Mouse (Mus musculus) limb, embryonic 11.5 days (tissue): ENCODE results near the gene Vps26a. TPM values are rescaled to one million over a fixed set of nuclear protein-coding genes. Genes with fewer than 3 reads are reported as not detected.

Experiments
- ATAC-seq: fragments of 200-750 bp; cut with Nextera tagmentation; 2 replicates; pipeline ENCODE4 v1.8.0; 2017; ENCODE audit warnings: low read depth; ENCODE audit not compliant: insufficient number of reproducible peaks, low FRiP score, low TSS enrichment
- DNase-seq: peaks from one replicate; pipeline ENCODE4 v3.0.0-alpha.2; 2015; ENCODE audit warnings: low spot score
- H3K27ac ChIP-seq: fragments of 300-500 bp; sonication (generic); replicated peaks from 2 replicates; pipeline ENCODE4 v1.5.1; 2014; ENCODE audit warnings: low read depth, mild to moderate bottlenecking, low read length
- H3K27me3 ChIP-seq: fragments of 300-500 bp; sonication (generic); 2 replicates; pipeline ENCODE4 v1.6.1; 2014; ENCODE audit warnings: mild to moderate bottlenecking, low read length, mixed read lengths; ENCODE audit not compliant: control insufficient read depth, insufficient read depth
- H3K36me3 ChIP-seq: fragments of 300-500 bp; sonication (generic); 2 replicates; pipeline ENCODE4 v1.6.1; 2014; ENCODE audit warnings: mild to moderate bottlenecking, low read length, moderate library complexity, mixed read lengths; ENCODE audit not compliant: control insufficient read depth, insufficient read depth
- H3K4me1 ChIP-seq: fragments of 300-500 bp; sonication (generic); 2 replicates; pipeline ENCODE4 v1.6.1; 2014; ENCODE audit warnings: low read length, mixed read lengths; ENCODE audit not compliant: control insufficient read depth, insufficient read depth
- H3K4me2 ChIP-seq: fragments of 300-500 bp; sonication (generic); 2 replicates; pipeline ENCODE4 v1.6.1; 2014; ENCODE audit warnings: low read depth, mild to moderate bottlenecking, moderate library complexity; ENCODE audit not compliant: severe bottlenecking
- H3K4me3 ChIP-seq: fragments of 300-500 bp; sonication (generic); 2 replicates; pipeline ENCODE4 v1.5.1; 2014; ENCODE audit warnings: low read depth, low read length
- H3K9ac ChIP-seq: fragments of 300-500 bp; sonication (generic); 2 replicates; pipeline ENCODE4 v1.6.1; 2014; ENCODE audit warnings: mild to moderate bottlenecking, low read length
- H3K9me3 ChIP-seq: fragments of 300-500 bp; sonication (generic); 2 replicates; pipeline ENCODE4 v1.6.1; 2016; ENCODE audit warnings: low read length; ENCODE audit not compliant: control insufficient read depth
- WGBS: fragments of 180-500 bp; shearing (Covaris S2); extraction: QIAGEN DNeasy Blood & Tissue Kit; methylation state at CpG from one replicate; pipeline ENCODE4 v1.1.7; 2014; 5-methylcytosine and 5-hydroxymethylcytosine counted together
- polyA plus RNA-seq: library from polyadenylated mRNA; unstranded; fragments of >200 nt; fragmentation: Nextera tagmentation; extraction: Ambion mirVana; gene quantifications from 2 replicates; pipeline ENCODE4 v1.2.1, GENCODE M21; 2014

The Vps26a gene
- polyA plus RNA-seq, 1 experiment from 2014 or later: 82.3 TPM

DNA sequence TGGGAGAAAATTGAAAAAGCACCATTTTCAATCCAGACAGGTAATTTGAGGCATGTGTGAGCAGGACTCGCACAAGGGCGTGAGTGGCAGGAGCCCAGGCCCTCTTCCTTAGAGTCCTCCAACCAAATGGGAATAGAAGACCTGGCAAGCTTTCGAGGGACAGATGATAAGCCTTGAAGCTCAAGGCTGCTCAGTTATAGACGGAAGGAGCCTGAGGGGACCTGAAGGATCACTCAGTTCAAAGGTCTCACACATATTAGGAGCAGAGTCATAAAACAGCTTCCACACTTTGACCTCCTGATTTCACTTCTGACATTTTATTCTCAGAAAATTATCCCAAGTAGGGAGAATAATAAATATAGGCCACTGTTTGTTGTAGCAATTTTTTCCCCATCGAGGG lies 67.2 kb downstream of the Vps26a start:
- no peak for DNase-seq
- WGBS: 73% methylated on average over 5 of the region's 5 CpGs
- H3K27ac ChIP-seq: no peak overlapping the region
- H3K4me1 ChIP-seq: no peaks in the 10 kb centered on the region
- H3K9ac ChIP-seq: no peak overlapping the region
- no peak overlapping the region for H3K4me2 ChIP-seq
- ATAC-seq: no peak
- H3K9me3 ChIP-seq: no peaks in the 10 kb centered on the region
- no peaks in the 10 kb centered on the region for H3K27me3 ChIP-seq
- no peak overlapping the region for H3K4me3 ChIP-seq
- H3K36me3 ChIP-seq: no peaks in the 10 kb centered on the region

DNA sequence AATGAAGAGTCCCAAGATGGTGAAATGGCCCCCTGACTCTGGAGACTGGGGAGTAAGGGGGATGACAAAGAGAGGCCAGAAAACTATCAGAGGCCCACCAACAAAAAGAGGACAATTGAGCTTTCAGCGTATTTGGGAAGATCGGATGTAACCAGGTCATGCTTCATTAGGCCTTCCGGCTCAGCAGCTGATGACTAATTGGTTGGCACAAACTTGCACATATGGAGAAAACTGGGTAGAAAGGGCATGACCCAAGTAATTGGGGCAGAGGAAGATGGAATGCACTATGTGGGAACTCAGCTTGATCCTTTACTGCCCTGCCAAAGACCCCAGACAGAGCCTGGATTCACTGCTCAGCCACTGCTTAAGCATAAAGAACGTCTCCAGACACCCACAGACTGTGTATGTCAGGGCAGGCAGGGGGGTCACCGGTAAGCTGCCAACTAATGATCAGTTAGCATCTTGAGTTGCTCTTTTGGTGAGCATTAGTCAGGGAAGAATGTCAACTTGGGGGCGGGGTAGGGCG lies 67.7 kb downstream of the Vps26a start:
- no peak overlapping the region for H3K4me2 ChIP-seq
- no peaks in the 10 kb centered on the region for H3K4me1 ChIP-seq
- no peak overlapping the region for H3K4me3 ChIP-seq
- no peaks in the 10 kb centered on the region for H3K9me3 ChIP-seq
- H3K27me3 ChIP-seq: no peaks in the 10 kb centered on the region
- 74% methylated on average over 7 of the region's 7 CpGs for WGBS
- ATAC-seq: no peak
- no peak for DNase-seq
- no peak overlapping the region for H3K9ac ChIP-seq
- H3K36me3 ChIP-seq: no peaks in the 10 kb centered on the region
- H3K27ac ChIP-seq: no peak overlapping the region

DNA sequence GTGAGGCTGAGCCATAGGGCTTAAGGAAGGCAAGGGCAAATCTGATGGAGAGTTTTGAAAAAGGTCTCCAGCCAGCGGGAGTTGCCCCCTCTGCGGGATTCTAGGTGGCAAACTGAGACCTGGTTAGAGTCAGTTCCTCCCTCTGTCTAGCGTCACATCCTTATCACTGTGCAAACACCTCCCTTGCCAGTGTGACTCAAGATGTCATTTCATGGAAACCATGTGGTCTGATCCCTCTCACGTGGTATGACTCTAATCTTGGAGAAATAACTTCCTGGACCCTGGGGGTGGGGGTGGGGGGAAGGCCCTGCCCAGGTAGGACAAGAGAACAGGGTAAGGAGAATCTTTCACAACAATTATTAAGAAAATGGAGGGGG lies 73.0 kb downstream of the Vps26a start:
- H3K36me3 ChIP-seq: no peaks in the 10 kb centered on the region
- no peak overlapping the region for H3K4me3 ChIP-seq
- no peaks in the 10 kb centered on the region for H3K9me3 ChIP-seq
- H3K4me2 ChIP-seq: no peak overlapping the region
- ATAC-seq: no peak
- peaks cover 5% of the 10 kb centered on the region; the same call in 1 of the 2 replicates for H3K4me1 ChIP-seq
- H3K9ac ChIP-seq: no peak overlapping the region
- no peaks in the 10 kb centered on the region for H3K27me3 ChIP-seq
- no peak for DNase-seq
- no peak overlapping the region for H3K27ac ChIP-seq
- WGBS: 30% methylated on average over 4 of the region's 4 CpGs

DNA sequence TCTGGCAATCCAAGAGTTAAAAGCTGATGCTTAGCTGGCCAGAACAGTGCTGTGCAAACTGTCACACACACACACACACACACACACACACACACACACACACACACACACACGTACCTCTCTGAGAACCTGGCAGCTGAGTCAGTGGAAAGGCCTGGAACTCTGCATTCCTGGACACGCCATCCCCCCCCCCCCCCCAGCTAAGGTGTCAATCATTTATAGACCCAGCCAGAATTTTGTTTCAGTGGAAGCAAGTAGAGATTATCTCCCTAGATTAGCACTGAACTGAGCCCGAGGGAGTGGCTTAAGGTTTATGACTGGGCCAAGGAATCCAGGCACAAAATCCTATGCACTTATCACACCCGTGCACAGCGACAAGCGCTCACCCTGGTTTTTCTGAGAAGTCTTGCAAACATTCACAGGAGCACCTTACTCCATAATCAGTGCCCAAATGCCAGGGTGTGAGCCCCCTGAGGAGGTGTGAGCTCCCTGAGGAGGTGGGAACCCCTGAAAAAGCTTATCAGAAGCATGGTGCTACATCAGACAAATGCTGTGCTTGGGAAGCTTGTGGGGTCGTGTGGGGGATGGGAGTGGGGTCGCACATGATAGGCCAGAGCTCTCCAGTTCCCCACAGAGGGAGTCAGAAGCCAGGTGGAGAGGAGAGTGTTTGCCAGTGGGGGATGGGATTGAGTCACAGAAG lies 73.5 kb downstream of the Vps26a start:
- no peak overlapping the region for H3K9ac ChIP-seq
- ATAC-seq (no peak), DNase-seq (no peak)
- H3K27me3 ChIP-seq: no peaks in the 10 kb centered on the region
- H3K4me1 ChIP-seq: peaks cover 5% of the 10 kb centered on the region; the same call in 1 of the 2 replicates
- no peaks in the 10 kb centered on the region for H3K36me3 ChIP-seq
- 14% methylated on average over 8 of the region's 8 CpGs for WGBS
- H3K27ac ChIP-seq: no peak overlapping the region
- H3K9me3 ChIP-seq: no peaks in the 10 kb centered on the region
- H3K4me2 ChIP-seq: no peak overlapping the region
- no peak overlapping the region for H3K4me3 ChIP-seq

DNA sequence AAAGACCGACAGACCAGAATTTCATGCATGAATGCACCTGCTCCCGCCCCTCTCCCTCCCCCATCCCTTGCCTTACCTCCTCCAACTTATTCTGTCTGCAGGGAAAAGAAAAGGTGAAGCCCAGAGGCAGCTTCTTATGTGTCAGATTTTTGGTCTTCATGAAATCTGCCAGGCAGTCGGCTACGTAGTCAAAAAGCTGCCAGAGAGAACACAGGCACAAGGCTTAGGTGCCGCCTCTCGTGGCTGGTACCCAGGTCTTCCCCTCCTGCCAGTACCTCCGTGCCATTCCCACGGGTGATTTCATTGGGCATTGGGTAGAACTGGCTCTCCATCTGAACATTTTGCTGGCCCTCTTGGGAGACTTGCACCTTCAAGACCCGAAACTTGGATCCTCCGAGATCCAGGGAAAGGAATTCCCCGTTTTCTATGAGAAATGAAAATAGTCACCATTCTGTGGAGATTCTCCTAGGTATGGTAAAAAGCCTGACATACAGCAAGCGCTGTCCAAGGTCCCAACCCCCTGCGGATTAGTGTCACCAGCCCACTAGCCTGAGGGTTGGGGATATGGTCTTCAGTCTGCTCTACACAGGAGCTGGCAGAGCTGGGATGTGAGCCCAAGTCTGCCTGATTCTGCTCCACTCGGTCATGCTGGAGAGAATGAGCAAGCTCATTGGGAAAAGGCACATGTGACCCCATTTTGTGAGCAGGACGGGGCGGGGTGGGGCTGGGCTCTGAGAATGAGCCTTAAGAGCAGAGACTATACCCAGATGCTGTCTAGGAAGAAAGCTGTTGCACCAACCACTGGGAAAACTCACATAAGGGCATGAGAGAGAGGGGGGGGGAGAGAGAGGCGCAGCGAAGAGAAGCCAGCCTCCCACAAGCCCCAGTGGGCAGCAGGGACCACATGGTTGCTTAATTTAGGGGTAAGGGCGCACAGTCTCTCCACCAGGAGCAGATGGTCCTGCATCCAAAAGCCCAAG lies 74.9 kb downstream of the Vps26a start:
- ATAC-seq: no peak

DNA sequence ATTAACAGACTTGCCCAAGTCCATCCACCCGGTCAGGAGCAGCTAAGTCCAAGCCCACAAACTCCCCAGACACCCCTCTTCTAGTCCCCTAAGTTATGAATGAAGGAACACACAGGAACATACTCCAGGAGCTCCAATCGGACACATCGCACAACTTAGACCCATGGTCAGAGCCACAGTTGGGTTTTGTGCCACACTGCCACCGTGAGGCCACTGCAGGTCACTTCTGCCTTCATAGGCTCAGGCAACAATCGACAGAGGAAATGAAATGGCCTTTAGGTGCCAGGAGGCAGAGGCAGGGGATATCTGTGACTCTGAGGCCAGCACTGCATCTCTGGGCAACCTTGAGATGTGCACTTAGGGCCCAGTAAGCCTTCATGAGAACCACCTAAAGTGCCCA lies 75.7 kb downstream of the Vps26a start:
- H3K27ac ChIP-seq: no peak overlapping the region

More for the DNA sequence above, 74.9 kb downstream of the Vps26a start:
- no peak for DNase-seq
- 73% methylated on average over 19 of the region's 19 CpGs for WGBS
- H3K9ac ChIP-seq: no peak overlapping the region
- H3K27ac ChIP-seq: no peak overlapping the region
- no peaks in the 10 kb centered on the region for H3K36me3 ChIP-seq
- H3K9me3 ChIP-seq: no peaks in the 10 kb centered on the region
- H3K27me3 ChIP-seq: no peaks in the 10 kb centered on the region
- no peak overlapping the region for H3K4me2 ChIP-seq
- no peak overlapping the region for H3K4me3 ChIP-seq
- peaks cover 5% of the 10 kb centered on the region; the same call in 1 of the 2 replicates for H3K4me1 ChIP-seq

More for the DNA sequence above, 75.7 kb downstream of the Vps26a start:
- ATAC-seq (no peak), DNase-seq (peak; percentile 78)
- Histone ChIP-seq H3K9me3 (no peaks in the 10 kb centered on the region), H3K4me3 (no peak overlapping the region), H3K27me3 (no peaks in the 10 kb centered on the region), H3K9ac (no peak overlapping the region), H3K4me2 (no peak overlapping the region), H3K36me3 (no peaks in the 10 kb centered on the region), H3K4me1 (peaks cover 5% of the 10 kb centered on the region; the same call in 1 of the 2 replicates)
- WGBS: 13% methylated on average over 5 of the region's 5 CpGs

Other genes starting within 250 kb of the Vps26a start
- gene Tacr2, start 234.4 kb downstream of the Vps26a start, polyA plus RNA-seq: not detected in 2 replicates
- gene Hk1, start 106.9 kb downstream of the Vps26a start, polyA plus RNA-seq: 22.4 and 24.7 TPM in 2 replicates
- gene Hkdc1, start 64.3 kb downstream of the Vps26a start, polyA plus RNA-seq: 0.67 and 0.68 TPM in 2 replicates
- 0.99 and 1.5 TPM in 2 replicates for gene 4930507D05Rik, start 37.3 kb downstream of the Vps26a start, polyA plus RNA-seq
- 30.2 and 34.5 TPM in 2 replicates for gene Supv3l1, start 37.1 kb downstream of the Vps26a start, polyA plus RNA-seq
- 3.9 and 4.3 TPM in 2 replicates for gene Srgn, start 40.6 kb upstream of the Vps26a start, polyA plus RNA-seq
- gene Kif1bp, start 91.7 kb upstream of the Vps26a start, polyA plus RNA-seq: 43.1 and 46.4 TPM in 2 replicates
- 36.1 and 40.2 TPM in 2 replicates for gene Ddx21, start 115.5 kb upstream of the Vps26a start, polyA plus RNA-seq
- gene Ddx50, start 164.4 kb upstream of the Vps26a start, polyA plus RNA-seq: 163 and 173 TPM in 2 replicates
- 0.64 and 1.4 TPM in 2 replicates for gene Stox1, start 239.3 kb upstream of the Vps26a start, polyA plus RNA-seq